12 mouse cellular contexts compared by ENCODE assay signal in genomic region chr10:29554365-29554764, GRCm38 (mm10). TPM values are rescaled to one million over a fixed set of nuclear protein-coding genes. Genes with fewer than 3 reads are reported as not detected.
DNase-seq lines count a peak whose midpoint lies in the region; TF ChIP-seq lines count a peak whose summit lies in the region.
"Had no signal": no experiment of that assay in that cellular context is flagged by ENCODE, and none has a peak within 500 bp of the region (broad histone marks: within the 10 kb centered on the region; RNA-seq: fewer than 3 reads in every experiment).

No protein-coding gene starts in this region.

- intact Hi-C loops in heart, adult 2 months (cut with DNase I): no loop called here

- H3K36me3 ChIP-seq in limb, embryonic 10.5 days: no peaks in the 10 kb centered on the region
- H3K36me3 ChIP-seq in heart, adult 2 months (ENCODE audit: control insufficient read depth, insufficient read depth, low read length): no peaks in the 10 kb centered on the region
- H3K36me3 ChIP-seq: embryonic facial prominence, embryonic 12.5 days had no signal

- no peak overlapping the region for H3K4me3 ChIP-seq in limb, embryonic 10.5 days
- no peak overlapping the region for H3K4me3 ChIP-seq in heart, adult 2 months
- H3K4me3 ChIP-seq: embryonic facial prominence, embryonic 12.5 days had no signal

- no peak for TF ChIP-seq CTCF in heart, adult 2 months (IDR thresholded peaks at IDR 0.05)

- no peak for TF ChIP-seq EP300 in heart, adult 2 months (IDR thresholded peaks at IDR 0.05; ENCODE audit: insufficient read depth, low read depth, low read length)

- no peak for TF ChIP-seq POLR2A in heart, adult 2 months (IDR thresholded peaks at IDR 0.05; ENCODE audit: insufficient read depth, low read depth, low read length)

- peaks cover 20% of the 10 kb centered on the region for H3K4me1 ChIP-seq in limb, embryonic 10.5 days
- H3K4me1 ChIP-seq in heart, adult 2 months (ENCODE audit: control insufficient read depth, insufficient read depth, low read length): no peaks in the 10 kb centered on the region
- H3K4me1 ChIP-seq: embryonic facial prominence, embryonic 12.5 days had no signal

- no peaks in the 10 kb centered on the region for H3K9me3 ChIP-seq in limb, embryonic 10.5 days (replicated peaks)
- H3K9me3 ChIP-seq: embryonic facial prominence, embryonic 12.5 days had no signal

- no peak overlapping the region for H3K9ac ChIP-seq in heart, adult 2 months (ENCODE audit: low read depth, low read length)
- H3K9ac ChIP-seq: embryonic facial prominence, embryonic 12.5 days; liver, embryonic 14.5 days had no signal

- no peaks in the 10 kb centered on the region for H3K27me3 ChIP-seq in limb, embryonic 10.5 days (ENCODE audit: low read depth, poor library complexity, severe bottlenecking)
- no peaks in the 10 kb centered on the region for H3K27me3 ChIP-seq in heart, adult 2 months (ENCODE audit: control insufficient read depth, insufficient read depth, low read length)
- H3K27me3 ChIP-seq: embryonic facial prominence, embryonic 12.5 days had no signal

- DNase-seq in adrenal gland, adult 2 months: peak; percentile 47
- no peak for DNase-seq in adrenal gland, postnatal 4 days (ENCODE audit: low spot score in 2 of 2)
- peak; percentile 9 for DNase-seq in layer of hippocampus, adult 11-12 months (ENCODE audit: low spot score)
- DNase-seq in layer of hippocampus, postnatal 25 days (ENCODE audit: extremely low spot score in 1 of 2, low spot score in 1 of 2): no peak
- no peak for DNase-seq in limb, embryonic 10.5 days (ENCODE audit: low spot score)
- DNase-seq in skeletal muscle tissue, adult 2 months (ENCODE audit: low read depth, low spot score): peak; percentile 12
- DNase-seq in right cerebral cortex, adult 18-20 months: no peak
- no peak for DNase-seq in heart, adult 2 months
- DNase-seq: cerebellum, adult 8-10 months had no signal

- WGBS in limb, embryonic 10.5 days: 15% methylated on average over 2 of the region's 2 CpGs
- 38% methylated on average over 2 of the region's 2 CpGs for WGBS in heart, adult 2 months

- 0 out of 2 replicates have a peak overlapping the region, but pooled peaks have one; percentile 26 for H3K27ac ChIP-seq in limb, embryonic 10.5 days
- no peak overlapping the region for H3K27ac ChIP-seq in heart, adult 2 months
- H3K27ac ChIP-seq: embryonic facial prominence, embryonic 12.5 days; hindbrain, postnatal 0 days; liver, embryonic 14.5 days had no signal

- H3K79me2 ChIP-seq in heart, adult 2 months (replicated peaks; ENCODE audit: control insufficient read depth, insufficient read depth, low read length): no peaks in the 10 kb centered on the region

RNA-seq across cellular contexts. Expression of gene Rspo3, which starts 18.7 kb away (rescaled TPM):
- 10 to 100 TPM; 13.5 to 22.7 TPM for total RNA-seq in adrenal gland, adult 2 months (2021)
- polyA plus RNA-seq in adrenal gland, adult 2 months (2012; rRNA removed): 16.6 and 22.6 TPM in 2 replicates
- total RNA-seq in adrenal gland, postnatal 4 days (2021): 10 to 100 TPM; 13.0 to 13.2 TPM
- total RNA-seq in layer of hippocampus, postnatal 25 days (2021): 10 to 100 TPM; 11.8 TPM
- 8.3 and 12.2 TPM in 2 replicates for polyA plus RNA-seq in limb, embryonic 10.5 days (2016; fragmentation: Nextera tagmentation; extraction: Ambion mirVana)
- total RNA-seq in heart, adult 2 months (2021): under 1 TPM; 0.20 to 0.52 TPM
- 0.10 and 0.15 TPM in 2 replicates for polyA plus RNA-seq in heart, adult 2 months (2012; rRNA removed)

Comparison
In these comparisons a context has a peak if more than half of its experiments do, and no peak if none do; other contexts are left out.
1. DNase-seq: peak in adrenal gland, adult 2 months (single experiment), layer of hippocampus, adult 11-12 months (single experiment) and skeletal muscle tissue, adult 2 months (single experiment); none in adrenal gland, postnatal 4 days (0 of 2), layer of hippocampus, postnatal 25 days (0 of 2), limb, embryonic 10.5 days (single experiment), right cerebral cortex, adult 18-20 months (single experiment) and heart, adult 2 months (0 of 2).
2. RNA of gene Rspo3, which starts 18.7 kb away (total RNA-seq): 13.5 to 22.7 TPM in adrenal gland, adult 2 months, 13.0 to 13.2 TPM in adrenal gland, postnatal 4 days and 11.8 TPM in layer of hippocampus, postnatal 25 days; 0.20 to 0.52 TPM in heart, adult 2 months; every median in the first group is over 4 times any median in the second.